Mouse (Mus musculus) midbrain, embryonic 14.5 days (tissue): ENCODE measurements at regions not wholly inside any gene's neighbourhood (a gene's known extent, or its start where the extent isn't known, plus 50 kb on each side); places are given as distances from the start of the nearest gene placed in this dataset.

Experiments used
- ATAC-seq: fragments of 200-750 bp; cut with Nextera tagmentation; 2 replicates; pipeline ENCODE4 v1.8.0; 2017; ENCODE audit warnings: moderate number of reproducible peaks, moderate library complexity; ENCODE audit not compliant: low FRiP score, low TSS enrichment
- DNase-seq: peaks from one replicate; pipeline ENCODE4 v3.0.0-alpha.2; 2015
- H3K27ac ChIP-seq: fragments of 300-500 bp; sonication (generic); replicated peaks from 2 replicates; pipeline ENCODE4 v1.5.1; 2014; ENCODE audit warnings: mild to moderate bottlenecking, low read depth, low read length, moderate library complexity
- H3K27me3 ChIP-seq: fragments of 300-500 bp; sonication (generic); 2 replicates; pipeline ENCODE4 v1.6.1; 2014; ENCODE audit warnings: low read length, control low read depth, mixed read lengths; ENCODE audit not compliant: control insufficient read depth, insufficient read depth
- H3K36me3 ChIP-seq: fragments of 300-500 bp; sonication (generic); 2 replicates; pipeline ENCODE4 v1.6.1; 2014; ENCODE audit warnings: low read length, control low read depth; ENCODE audit not compliant: control insufficient read depth, insufficient read depth
- H3K4me1 ChIP-seq: fragments of 300-500 bp; sonication (generic); 2 replicates; pipeline ENCODE4 v1.6.1; 2014; ENCODE audit warnings: mild to moderate bottlenecking, antibody characterized with exemption, low read length, control low read depth; ENCODE audit not compliant: control insufficient read depth, insufficient read depth
- H3K4me2 ChIP-seq: fragments of 300-500 bp; sonication (generic); 2 replicates; pipeline ENCODE4 v1.6.1; 2014; ENCODE audit warnings: mild to moderate bottlenecking, low read length, moderate library complexity
- H3K4me3 ChIP-seq: fragments of 300-500 bp; sonication (generic); replicated peaks from 2 replicates; pipeline ENCODE4 v1.5.1; 2014; ENCODE audit warnings: low read depth, low read length
- H3K9ac ChIP-seq: fragments of 300-500 bp; sonication (generic); replicated peaks from 2 replicates; pipeline ENCODE4 v1.6.1; 2014; ENCODE audit warnings: mild to moderate bottlenecking, low read length, moderate library complexity
- H3K9me3 ChIP-seq: fragments of 300-500 bp; sonication (generic); 2 replicates; pipeline ENCODE4 v1.6.1; 2016; ENCODE audit warnings: low read length, control low read depth, mixed read lengths; ENCODE audit not compliant: control insufficient read depth
- WGBS: fragments of 180-500 bp; shearing (Covaris S2); extraction: QIAGEN DNeasy Blood & Tissue Kit; methylation state at CpG from one replicate; pipeline ENCODE4 v1.1.7; 2014; 5-methylcytosine and 5-hydroxymethylcytosine counted together

- H3K27me3 ChIP-seq = no peaks in the 10 kb centered on the region
- H3K9ac ChIP-seq = no peak overlapping the region
- no peak overlapping the region for H3K4me2 ChIP-seq
- H3K4me3 ChIP-seq = no peak overlapping the region
- H3K9me3 ChIP-seq = no peaks in the 10 kb centered on the region
- H3K27ac ChIP-seq = no peak overlapping the region
- ATAC-seq (no peak), DNase-seq (peak; percentile 62)
- no peaks in the 10 kb centered on the region for H3K36me3 ChIP-seq
- H3K4me1 ChIP-seq = no peaks in the 10 kb centered on the region
- WGBS = 45% methylated on average over 5 of the region's 5 CpGs
These were observed 1522.6 kb downstream of the 4930444P10Rik start for GRCm38 (mm10) chr1:14570562-14570981.

- Histone ChIP-seq H3K4me1 (no peaks in the 10 kb centered on the region), H3K9ac (no peak overlapping the region), H3K27ac (no peak overlapping the region), H3K27me3 (no peaks in the 10 kb centered on the region), H3K36me3 (no peaks in the 10 kb centered on the region), H3K4me3 (no peak overlapping the region), H3K9me3 (no peaks in the 10 kb centered on the region), H3K4me2 (no peak overlapping the region)
- ATAC-seq (no peak), DNase-seq (no peak)
- WGBS = 71% methylated on average over 3 of the region's 3 CpGs
These were observed 1523.0 kb downstream of the 4930444P10Rik start for GRCm38 (mm10) chr1:14570113-14570512.

- ATAC-seq = no peak
- H3K4me1 ChIP-seq = no peaks in the 10 kb centered on the region
- 70% methylated on average over 4 of the region's 4 CpGs for WGBS
These were observed 1526.1 kb downstream of the 4930444P10Rik start for GRCm38 (mm10) chr1:14567006-14567405.

GRCm38 (mm10) chr1:14566386-14566785 is 1526.7 kb downstream of the 4930444P10Rik start:
- H3K36me3 ChIP-seq = no peaks in the 10 kb centered on the region
- no peak overlapping the region for H3K27ac ChIP-seq
- no peak overlapping the region for H3K9ac ChIP-seq
- no peak overlapping the region for H3K4me3 ChIP-seq
- H3K27me3 ChIP-seq = no peaks in the 10 kb centered on the region
- no peaks in the 10 kb centered on the region for H3K9me3 ChIP-seq
- no peak overlapping the region for H3K4me2 ChIP-seq
- ATAC-seq = no peak
- WGBS = 61% methylated on average over 1 of the region's 1 CpGs
- DNase-seq = no peak
- no peaks in the 10 kb centered on the region for H3K4me1 ChIP-seq

More at GRCm38 (mm10) chr1:14567006-14567405, 1526.1 kb downstream of the 4930444P10Rik start:
- DNase-seq = no peak
- Histone ChIP-seq H3K4me2 (no peak overlapping the region), H3K9ac (no peak overlapping the region), H3K9me3 (no peaks in the 10 kb centered on the region), H3K27me3 (no peaks in the 10 kb centered on the region), H3K27ac (no peak overlapping the region), H3K36me3 (no peaks in the 10 kb centered on the region), H3K4me3 (no peak overlapping the region)
